Mouse (Mus musculus): ENCODE results near the gene Gpr171. TPM values are rescaled to one million over a fixed set of nuclear protein-coding genes. Genes with fewer than 3 reads are reported as not detected.

Gene Gpr171
- polyA plus RNA-seq, 1 experiment from 2014 or later = 0.91 TPM

DNA sequence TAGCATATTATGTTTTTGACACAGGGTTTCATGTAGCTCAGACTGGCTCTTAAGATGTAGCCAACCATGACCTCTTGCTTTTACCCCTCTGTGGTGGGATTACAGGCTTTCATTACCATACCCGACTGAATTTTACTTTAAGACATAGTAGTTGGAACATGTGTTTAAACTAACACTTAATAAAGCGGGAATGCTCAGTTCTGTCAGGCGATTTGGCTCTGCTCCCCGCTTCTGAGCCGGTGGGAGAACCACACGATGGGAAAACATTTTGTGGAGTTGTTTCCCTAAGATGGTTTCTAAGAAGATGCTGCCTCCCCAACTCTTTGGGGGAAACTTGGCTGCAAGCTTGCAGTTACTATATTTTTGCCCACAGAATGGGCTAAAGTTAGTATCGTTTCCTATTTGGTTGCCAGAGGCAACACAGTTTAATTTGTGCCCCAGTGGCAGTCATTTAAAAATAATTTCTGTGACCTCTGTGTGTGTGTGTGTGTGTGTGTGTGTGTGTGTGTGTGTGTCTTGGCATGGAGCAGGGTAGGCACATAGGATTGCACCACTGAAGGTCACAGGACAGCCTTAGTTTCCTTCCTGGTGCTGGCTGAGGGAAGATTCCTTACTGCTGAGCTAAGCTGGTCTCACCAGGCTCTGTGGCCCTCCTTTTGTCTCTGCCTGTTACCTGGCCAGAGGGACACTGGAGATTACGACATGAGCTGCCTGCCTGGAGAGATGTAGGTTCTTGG, 34.9 kb downstream of the Gpr171 start:
- no peak overlapping the region for H3K4me3 ChIP-seq (ENCODE audit: low read length)
- H3K4me1 ChIP-seq (ENCODE audit: control insufficient read depth, insufficient read depth, low read depth, low read length) = no peaks in the 10 kb centered on the region
- H3K4me2 ChIP-seq (ENCODE audit: low read length) = no peak overlapping the region
- no peak overlapping the region for H3K9ac ChIP-seq (ENCODE audit: low read depth, low read length)
- H3K27ac ChIP-seq (ENCODE audit: low read depth, low read length) = no peak overlapping the region
- 73% methylated on average over 8 of the region's 8 CpGs for WGBS
- H3K36me3 ChIP-seq (ENCODE audit: control insufficient read depth, insufficient read depth, low read length) = no peaks in the 10 kb centered on the region
- ATAC-seq = no peak
- H3K27me3 ChIP-seq (replicated peaks; ENCODE audit: control insufficient read depth, insufficient read depth, low read length) = no peaks in the 10 kb centered on the region
- no peaks in the 10 kb centered on the region for H3K9me3 ChIP-seq (ENCODE audit: control insufficient read depth, low read length)

DNA sequence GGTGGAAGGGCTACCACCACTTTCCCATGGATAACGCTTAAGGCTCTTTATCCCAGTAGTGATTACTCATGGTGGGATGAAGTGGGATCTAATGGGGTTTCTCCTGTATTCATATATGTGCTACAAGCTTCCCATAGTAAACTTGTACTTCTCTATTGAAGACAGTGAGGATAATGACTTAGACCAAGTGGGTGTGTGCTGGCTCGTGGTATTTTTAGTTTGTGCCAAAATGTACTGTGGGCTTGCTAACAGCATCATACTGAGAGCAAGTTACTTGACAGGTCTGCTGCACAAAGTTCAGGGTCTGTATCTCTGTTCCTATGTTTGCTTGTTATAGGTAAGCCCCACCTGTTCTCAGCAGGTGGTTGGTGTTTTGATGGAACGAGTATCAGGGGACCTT, 35.7 kb downstream of the Gpr171 start:
- ATAC-seq = no peak
- H3K4me1 ChIP-seq (ENCODE audit: control insufficient read depth, insufficient read depth, low read depth, low read length) = no peaks in the 10 kb centered on the region
- H3K27ac ChIP-seq (ENCODE audit: low read depth, low read length) = no peak overlapping the region
- no peak overlapping the region for H3K4me2 ChIP-seq (ENCODE audit: low read length)
- WGBS = 94% methylated on average over 3 of the region's 3 CpGs
- no peaks in the 10 kb centered on the region for H3K9me3 ChIP-seq (ENCODE audit: control insufficient read depth, low read length)
- H3K27me3 ChIP-seq (replicated peaks; ENCODE audit: control insufficient read depth, insufficient read depth, low read length) = no peaks in the 10 kb centered on the region
- no peaks in the 10 kb centered on the region for H3K36me3 ChIP-seq (ENCODE audit: control insufficient read depth, insufficient read depth, low read length)
- H3K4me3 ChIP-seq (ENCODE audit: low read length) = no peak overlapping the region
- H3K9ac ChIP-seq (ENCODE audit: low read depth, low read length) = no peak overlapping the region

DNA sequence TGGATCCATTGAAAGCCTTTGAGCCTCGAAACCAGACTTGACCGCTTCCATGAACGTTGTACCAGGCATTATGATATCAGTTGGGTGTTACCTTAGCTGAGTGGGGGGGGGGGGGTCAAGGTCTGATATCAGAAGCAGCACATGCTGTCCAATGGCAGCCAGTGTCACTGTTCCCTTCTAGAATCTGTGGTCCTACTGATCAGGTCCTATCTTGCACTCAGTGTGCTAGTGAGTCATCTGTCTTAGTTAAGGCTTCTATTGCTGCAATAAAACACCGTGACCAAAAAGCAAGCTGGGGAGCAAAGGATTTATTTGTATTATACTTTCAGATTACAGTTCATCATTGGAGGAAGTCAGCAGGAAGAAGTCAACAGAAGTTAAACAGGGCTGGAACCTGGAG, 38.2 kb downstream of the Gpr171 start:
- WGBS = 92% methylated on average over 4 of the region's 4 CpGs

GRCm38 (mm10) chr3:59062141-59062540, 39.5 kb downstream of the Gpr171 start:
- Histone ChIP-seq H3K9ac (ENCODE audit: low read depth, low read length) (no peak overlapping the region), H3K36me3 (ENCODE audit: control insufficient read depth, insufficient read depth, low read length) (no peaks in the 10 kb centered on the region), H3K4me2 (ENCODE audit: low read length) (no peak overlapping the region), H3K27ac (ENCODE audit: low read depth, low read length) (no peak overlapping the region), H3K4me3 (ENCODE audit: low read length) (no peak overlapping the region), H3K9me3 (ENCODE audit: control insufficient read depth, low read length) (no peaks in the 10 kb centered on the region), H3K4me1 (ENCODE audit: control insufficient read depth, insufficient read depth, low read depth, low read length) (peaks cover 7% of the 10 kb centered on the region), H3K27me3 (replicated peaks; ENCODE audit: control insufficient read depth, insufficient read depth, low read length) (no peaks in the 10 kb centered on the region)
- 77% methylated on average over 5 of the region's 5 CpGs for WGBS
- no peak for ATAC-seq

More for the DNA sequence above, 38.2 kb downstream of the Gpr171 start:
- no peak overlapping the region for H3K4me2 ChIP-seq (ENCODE audit: low read length)
- H3K4me1 ChIP-seq (ENCODE audit: control insufficient read depth, insufficient read depth, low read depth, low read length) = peaks cover 7% of the 10 kb centered on the region
- no peak overlapping the region for H3K9ac ChIP-seq (ENCODE audit: low read depth, low read length)
- H3K9me3 ChIP-seq (ENCODE audit: control insufficient read depth, low read length) = no peaks in the 10 kb centered on the region
- no peaks in the 10 kb centered on the region for H3K27me3 ChIP-seq (replicated peaks; ENCODE audit: control insufficient read depth, insufficient read depth, low read length)
- no peak overlapping the region for H3K27ac ChIP-seq (ENCODE audit: low read depth, low read length)
- ATAC-seq = no peak
- H3K36me3 ChIP-seq (ENCODE audit: control insufficient read depth, insufficient read depth, low read length) = no peaks in the 10 kb centered on the region
- H3K4me3 ChIP-seq (ENCODE audit: low read length) = no peak overlapping the region

DNA sequence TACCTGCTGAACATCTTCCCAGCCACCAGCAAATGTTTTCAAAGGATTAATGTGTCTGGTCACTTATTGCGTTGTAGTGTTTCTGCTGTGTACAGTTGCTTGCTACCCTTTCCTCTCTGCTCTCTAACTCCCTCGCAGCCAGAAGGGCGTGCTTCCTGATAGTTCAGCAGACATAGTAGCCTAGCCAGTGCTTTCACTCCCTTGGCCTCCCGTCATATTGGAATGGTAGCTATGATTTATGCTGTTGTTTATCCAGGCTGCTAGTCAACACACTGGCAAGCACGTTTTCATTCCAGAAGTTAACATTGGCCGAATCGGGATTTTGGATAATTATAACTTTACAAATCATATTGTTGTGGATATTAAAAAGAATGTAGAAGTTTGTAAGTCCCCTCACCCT, 41.5 kb downstream of the Gpr171 start:
- Histone ChIP-seq H3K9me3 (ENCODE audit: control insufficient read depth, low read length) (no peaks in the 10 kb centered on the region), H3K36me3 (ENCODE audit: control insufficient read depth, insufficient read depth, low read length) (no peaks in the 10 kb centered on the region), H3K27ac (ENCODE audit: low read depth, low read length) (no peak overlapping the region), H3K27me3 (replicated peaks; ENCODE audit: control insufficient read depth, insufficient read depth, low read length) (no peaks in the 10 kb centered on the region), H3K9ac (ENCODE audit: low read depth, low read length) (no peak overlapping the region), H3K4me3 (ENCODE audit: low read length) (no peak overlapping the region), H3K4me1 (ENCODE audit: control insufficient read depth, insufficient read depth, low read depth, low read length) (peaks cover 7% of the 10 kb centered on the region), H3K4me2 (ENCODE audit: low read length) (no peak overlapping the region)
- 89% methylated on average over 7 of the region's 7 CpGs for WGBS
- ATAC-seq = no peak

DNA sequence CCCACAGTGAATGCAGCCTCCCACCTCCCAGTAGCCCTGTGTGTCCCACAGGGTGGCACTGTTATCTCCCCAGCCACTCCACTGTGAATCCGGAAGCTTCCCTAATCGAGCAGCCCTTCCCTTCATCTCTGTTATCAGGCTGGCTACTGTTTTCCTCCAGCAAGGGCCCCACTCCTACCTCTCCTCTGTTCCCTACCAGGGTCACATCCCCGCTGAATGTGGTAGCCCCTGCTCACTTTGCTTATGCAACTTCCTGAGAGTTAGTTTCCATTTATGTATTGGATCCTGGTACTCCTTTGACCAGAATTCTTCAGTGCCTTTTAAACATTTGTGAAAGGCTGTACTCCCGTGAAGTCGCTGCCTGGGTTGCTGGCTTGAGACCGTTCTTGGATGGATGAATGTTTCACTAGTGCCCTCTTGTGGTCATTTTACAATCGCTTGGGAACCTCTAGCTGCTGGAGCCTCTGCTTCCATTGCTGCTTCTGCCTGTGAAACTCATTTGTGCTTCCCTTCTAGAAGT, 42.5 kb downstream of the Gpr171 start:
- no peaks in the 10 kb centered on the region for H3K27me3 ChIP-seq (replicated peaks; ENCODE audit: control insufficient read depth, insufficient read depth, low read length)
- no peaks in the 10 kb centered on the region for H3K9me3 ChIP-seq (ENCODE audit: control insufficient read depth, low read length)
- no peak overlapping the region for H3K4me3 ChIP-seq (ENCODE audit: low read length)
- peak overlapping the region; percentile 35; the same call in 1 of the 2 replicates for H3K9ac ChIP-seq (ENCODE audit: low read depth, low read length)
- no peaks in the 10 kb centered on the region for H3K36me3 ChIP-seq (ENCODE audit: control insufficient read depth, insufficient read depth, low read length)
- peaks cover 7% of the 10 kb centered on the region for H3K4me1 ChIP-seq (ENCODE audit: control insufficient read depth, insufficient read depth, low read depth, low read length)
- whole genome bisulfite sequencing = 4% methylated on average over 7 of the region's 7 CpGs
- no peak overlapping the region for H3K27ac ChIP-seq (ENCODE audit: low read depth, low read length)
- peak; percentile 97 for ATAC-seq
- peak overlapping the region; percentile 39 for H3K4me2 ChIP-seq (ENCODE audit: low read length)

GRCm38 (mm10) chr3:59054834-59055535, 46.6 kb downstream of the Gpr171 start:
- H3K4me3 ChIP-seq (ENCODE audit: low read length) = no peak overlapping the region
- H3K4me2 ChIP-seq (ENCODE audit: low read length) = no peak overlapping the region
- no peak overlapping the region for H3K9ac ChIP-seq (ENCODE audit: low read depth, low read length)
- no peaks in the 10 kb centered on the region for H3K9me3 ChIP-seq (ENCODE audit: control insufficient read depth, low read length)
- 87% methylated on average over 17 of the region's 17 CpGs for WGBS
- H3K27me3 ChIP-seq (replicated peaks; ENCODE audit: control insufficient read depth, insufficient read depth, low read length) = no peaks in the 10 kb centered on the region
- H3K4me1 ChIP-seq (ENCODE audit: control insufficient read depth, insufficient read depth, low read depth, low read length) = peaks cover 7% of the 10 kb centered on the region
- H3K36me3 ChIP-seq (ENCODE audit: control insufficient read depth, insufficient read depth, low read length) = no peaks in the 10 kb centered on the region
- no peak for ATAC-seq
- no peak overlapping the region for H3K27ac ChIP-seq (ENCODE audit: low read depth, low read length)

Other genes with a start within 250 kb of the Gpr171 start
- gene Clrn1, start 216.5 kb downstream of the Gpr171 start, polyA plus RNA-seq (2015; fragmentation: Nextera tagmentation; extraction: Ambion mirVana) = 2.6 and 4.0 TPM in 2 replicates
- gene Med12l, start 96.0 kb downstream of the Gpr171 start, polyA plus RNA-seq (2015; fragmentation: Nextera tagmentation; extraction: Ambion mirVana) = 3.9 and 4.1 TPM in 2 replicates
- 5.0 and 5.9 TPM in 2 replicates for gene P2ry14, start 51.8 kb upstream of the Gpr171 start, polyA plus RNA-seq (2015; fragmentation: Nextera tagmentation; extraction: Ambion mirVana)
- gene Gpr87, start 93.3 kb upstream of the Gpr171 start, polyA plus RNA-seq (2015; fragmentation: Nextera tagmentation; extraction: Ambion mirVana) = 0.18 TPM in 1 of 2 replicates, not detected in the other
- 1.9 and 2.3 TPM in 2 replicates for gene P2ry13, start 109.1 kb upstream of the Gpr171 start, polyA plus RNA-seq (2015; fragmentation: Nextera tagmentation; extraction: Ambion mirVana)
- gene P2ry12, start 161.1 kb upstream of the Gpr171 start, polyA plus RNA-seq (2015; fragmentation: Nextera tagmentation; extraction: Ambion mirVana) = 7.8 and 10.3 TPM in 2 replicates
- gene Igsf10, start 242.6 kb upstream of the Gpr171 start, polyA plus RNA-seq (2015; fragmentation: Nextera tagmentation; extraction: Ambion mirVana) = 2.8 and 2.9 TPM in 2 replicates